ENCODE assay signal across 9 mouse cellular contexts in the genomic region with DNA sequence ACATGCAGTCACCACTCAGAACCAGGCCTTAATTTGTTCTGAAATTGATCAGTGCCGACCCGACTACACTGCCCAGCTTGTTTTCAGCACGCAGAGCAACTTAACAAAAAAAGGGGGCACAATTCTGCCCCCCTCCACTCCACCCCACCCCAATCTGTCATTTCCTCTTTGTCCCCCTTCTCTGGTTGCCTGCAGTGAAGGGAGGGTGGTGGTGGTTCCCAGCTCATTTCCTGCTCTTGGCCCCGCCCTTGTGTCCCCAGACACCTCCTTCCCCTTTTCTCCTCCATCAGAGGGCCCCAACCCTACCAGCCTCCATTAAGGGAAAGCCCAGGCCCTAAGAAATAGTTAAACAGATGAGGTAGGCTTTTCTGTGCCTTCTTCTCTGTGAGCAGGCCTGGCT. TPM values are rescaled to one million over a fixed set of nuclear protein-coding genes. Genes with fewer than 3 reads are reported as not detected.
DNase-seq lines count a peak whose midpoint lies in the region; ATAC-seq and TF ChIP-seq lines count a peak whose summit lies in the region.
"Had no signal": no experiment of that assay in that cellular context is flagged by ENCODE, and none has a peak within 500 bp of the region (broad histone marks: within the 10 kb centered on the region; RNA-seq: fewer than 3 reads in every experiment).

No protein-coding gene starts in this region.

- intact Hi-C loops in left cerebral cortex, postnatal 4 days (cut with DNase I), result no loop called here

- peaks cover 15% of the 10 kb centered on the region for H3K27me3 ChIP-seq in G1E (ENCODE audit: insufficient read depth, low read length)
- peaks cover 10% of the 10 kb centered on the region for H3K27me3 ChIP-seq in liver, embryonic 12.5 days (replicated peaks)
- no peaks in the 10 kb centered on the region for H3K27me3 ChIP-seq in kidney, embryonic 16.5 days (ENCODE audit: insufficient read depth, low read length)

- H3K9ac ChIP-seq in liver, embryonic 12.5 days, result no peak overlapping the region
- no peak overlapping the region for H3K9ac ChIP-seq in kidney, embryonic 16.5 days (replicated peaks; ENCODE audit: low read length)

- ATAC-seq in G1E (ENCODE audit: extremely low read depth, insufficient number of reproducible peaks, low FRiP score, poor library complexity, severe bottlenecking), result peak; percentile 94
- ATAC-seq in liver, embryonic 12.5 days, result no peak
- no peak for ATAC-seq in kidney, embryonic 16.5 days (ENCODE audit: low FRiP score, low TSS enrichment)

- peak overlapping the region; percentile 62; the same call in 1 of the 2 replicates for H3K4me2 ChIP-seq in liver, embryonic 12.5 days
- H3K4me2 ChIP-seq in kidney, embryonic 16.5 days (replicated peaks; ENCODE audit: low read depth, low read length), result no peak overlapping the region

- no peaks in the 10 kb centered on the region for H3K36me3 ChIP-seq in G1E (replicated peaks)
- no peaks in the 10 kb centered on the region for H3K36me3 ChIP-seq in liver, embryonic 12.5 days
- no peaks in the 10 kb centered on the region for H3K36me3 ChIP-seq in kidney, embryonic 16.5 days (ENCODE audit: insufficient read depth, low read length)

- no peak for TF ChIP-seq CTCF in G1E (IDR thresholded peaks at IDR 0.05; ENCODE audit: low read depth, low read length)

- DNase-seq in A20 (ENCODE audit: low read depth, low spot score) (peak; percentile 94), G1E (ENCODE audit: low spot score) (peak; percentile 93)
- DNase-seq in skeletal muscle tissue, adult 2 months (ENCODE audit: low read depth, low spot score), result peak; percentile 39
- DNase-seq in left cerebral cortex, postnatal 4 days, result no peak
- no peak for DNase-seq in right cerebral cortex, postnatal 36 days (ENCODE audit: low spot score in 2 of 2)
- no peak for DNase-seq in cerebellum, postnatal 4 days (ENCODE audit: low spot score in 2 of 2)
- DNase-seq: kidney, postnatal 4 days had no signal

- 44% methylated on average over 3 of the region's 4 CpGs for WGBS in liver, embryonic 12.5 days (ENCODE audit: insufficient replicate concordance)
- 70% methylated on average over 4 of the region's 4 CpGs for WGBS in kidney, embryonic 16.5 days

- no peaks in the 10 kb centered on the region for H3K9me3 ChIP-seq in G1E (replicated peaks)
- H3K9me3 ChIP-seq in liver, embryonic 12.5 days (replicated peaks), result no peaks in the 10 kb centered on the region
- H3K9me3 ChIP-seq in kidney, embryonic 16.5 days (ENCODE audit: low read length), result no peaks in the 10 kb centered on the region

- H3K27ac ChIP-seq in liver, embryonic 12.5 days, result 0 out of 2 replicates have a peak overlapping the region, but pooled peaks have one; percentile 52
- H3K27ac ChIP-seq in kidney, embryonic 16.5 days (ENCODE audit: low read length), result no peak overlapping the region

- peaks cover 24% of the 10 kb centered on the region for H3K4me1 ChIP-seq in G1E (ENCODE audit: insufficient read depth, low read depth, low read length)
- H3K4me1 ChIP-seq in liver, embryonic 12.5 days, result peaks cover 24% of the 10 kb centered on the region
- H3K4me1 ChIP-seq in kidney, embryonic 16.5 days (ENCODE audit: insufficient read depth, low read length), result no peaks in the 10 kb centered on the region

- peak overlapping the region; percentile 41; the same call in 1 of the 2 replicates for H3K4me3 ChIP-seq in G1E (ENCODE audit: low read depth, low read length)
- no peak overlapping the region for H3K4me3 ChIP-seq in liver, embryonic 12.5 days
- H3K4me3 ChIP-seq in kidney, embryonic 16.5 days (ENCODE audit: low read length), result no peak overlapping the region

RNA-seq across cellular contexts. Expression of gene Arhgap30, which starts 1.3 kb away (rescaled TPM):
- total RNA-seq in G1E (2014; fragmentation: Nextera tagmentation) (2.0 and 2.9 TPM in 2 replicates), G1E (2017) (9.2 and 11.4 TPM in 2 replicates)
- 3.9 and 4.6 TPM in 2 replicates for polyA plus RNA-seq in G1E (2012)
- polyA plus RNA-seq in liver, embryonic 12.5 days (2016; fragmentation: Nextera tagmentation; extraction: Ambion mirVana), result 4.7 and 5.3 TPM in 2 replicates
- 1 to 10 TPM in 1 of 2 experiments, under 1 TPM in 1; 0.98 to 1.6 TPM for total RNA-seq in left cerebral cortex, postnatal 4 days (2021)
- 1.1 and 1.6 TPM in 2 replicates for polyA plus RNA-seq in kidney, embryonic 16.5 days (2015; fragmentation: Nextera tagmentation; extraction: Ambion mirVana)

RNA-seq across cellular contexts. Expression of gene Nectin4, which starts 20.2 kb away (rescaled TPM):
- not detected in 2 replicates for total RNA-seq in G1E (2014; fragmentation: Nextera tagmentation)
- 0.12 TPM in 1 of 2 replicates, not detected in the other for total RNA-seq in G1E (2017)
- polyA plus RNA-seq in G1E (2012), result 0.01 TPM in 1 of 2 replicates, not detected in the other
- 0.06 and 0.13 TPM in 2 replicates for polyA plus RNA-seq in liver, embryonic 12.5 days (2016; fragmentation: Nextera tagmentation; extraction: Ambion mirVana)
- 1 to 10 TPM in 1 of 2 experiments, under 1 TPM in 1; 0.88 to 1.2 TPM for total RNA-seq in left cerebral cortex, postnatal 4 days (2021)
- 4.7 and 4.8 TPM in 2 replicates for polyA plus RNA-seq in kidney, embryonic 16.5 days (2015; fragmentation: Nextera tagmentation; extraction: Ambion mirVana)

RNA-seq across cellular contexts. Expression of gene Usf1, which starts 21.0 kb away (rescaled TPM):
- total RNA-seq in G1E (2014; fragmentation: Nextera tagmentation) (17.6 and 19.0 TPM in 2 replicates), G1E (2017) (41.9 and 56.8 TPM in 2 replicates)
- 30.0 and 38.9 TPM in 2 replicates for polyA plus RNA-seq in G1E (2012)
- polyA plus RNA-seq in liver, embryonic 12.5 days (2016; fragmentation: Nextera tagmentation; extraction: Ambion mirVana), result 27.5 and 28.7 TPM in 2 replicates
- 100 to 1,000 TPM; 130 to 141 TPM for total RNA-seq in left cerebral cortex, postnatal 4 days (2021)
- polyA plus RNA-seq in kidney, embryonic 16.5 days (2015; fragmentation: Nextera tagmentation; extraction: Ambion mirVana), result 84.8 and 90.9 TPM in 2 replicates

RNA-seq across cellular contexts. Expression of gene Tstd1, which starts 28.6 kb away (rescaled TPM):
- 1.7 TPM in 1 of 2 replicates, not detected in the other for total RNA-seq in G1E (2014; fragmentation: Nextera tagmentation)
- 2.9 and 3.7 TPM in 2 replicates for total RNA-seq in G1E (2017)
- polyA plus RNA-seq in G1E (2012), result 0.41 and 0.42 TPM in 2 replicates
- polyA plus RNA-seq in liver, embryonic 12.5 days (2016; fragmentation: Nextera tagmentation; extraction: Ambion mirVana), result 3.1 TPM in 2 replicates
- 1 to 10 TPM; 2.9 to 5.8 TPM for total RNA-seq in left cerebral cortex, postnatal 4 days (2021)
- polyA plus RNA-seq in kidney, embryonic 16.5 days (2015; fragmentation: Nextera tagmentation; extraction: Ambion mirVana), result 6.6 and 7.0 TPM in 2 replicates

RNA-seq across cellular contexts. Expression of gene Klhdc9, which starts 29.5 kb away (rescaled TPM):
- total RNA-seq in G1E (2014; fragmentation: Nextera tagmentation) (2.6 TPM in 1 of 2 replicates, not detected in the other), G1E (2017) (0.33 and 0.64 TPM in 2 replicates)
- polyA plus RNA-seq in G1E (2012), result 1.4 TPM in 2 replicates
- 0.35 and 0.46 TPM in 2 replicates for polyA plus RNA-seq in liver, embryonic 12.5 days (2016; fragmentation: Nextera tagmentation; extraction: Ambion mirVana)
- 1 to 10 TPM; 4.4 to 4.8 TPM for total RNA-seq in left cerebral cortex, postnatal 4 days (2021)
- 4.2 and 4.3 TPM in 2 replicates for polyA plus RNA-seq in kidney, embryonic 16.5 days (2015; fragmentation: Nextera tagmentation; extraction: Ambion mirVana)

Comparison
In these comparisons a context has a peak if more than half of its experiments do, and no peak if none do; other contexts are left out.
1. DNase-seq: peak in A20 (single experiment), G1E (single experiment) and skeletal muscle tissue, adult 2 months (single experiment); none in left cerebral cortex, postnatal 4 days (single experiment), right cerebral cortex, postnatal 36 days (0 of 2) and cerebellum, postnatal 4 days (0 of 2).